Mouse (Mus musculus) layer of hippocampus, adult 9-11 months (tissue): Measurements from ENCODE around the gene Rnf5.

ENCODE experiments used
- DNase-seq: peaks from one replicate; pipeline ENCODE4 v3.0.0; 2022

The Rnf5 gene

GRCm38 (mm10) chr17:34631647-34632046, 28.2 kb upstream of the Rnf5 start:
- no peak for DNase-seq

GRCm38 (mm10) chr17:34630761-34631301, 27.3 kb upstream of the Rnf5 start:
- no peak for DNase-seq

GRCm38 (mm10) chr17:34629796-34630603, 26.5 kb upstream of the Rnf5 start:
- no peak for DNase-seq

GRCm38 (mm10) chr17:34629221-34629751, 25.8 kb upstream of the Rnf5 start, which contains the start of gene Prrt1:
TSS of gene Prrt1 (plus strand) at chr17:34629533.
- peak; percentile 87 for DNase-seq

GRCm38 (mm10) chr17:34628644-34628967, 25.1 kb upstream of the Rnf5 start:
- DNase-seq = no peak

- DNase-seq = no peak
Measured at GRCm38 (mm10) chr17:34627943-34628643, 24.6 kb upstream of the Rnf5 start, which contains the start of gene Ppt2. TSS of gene Ppt2 (minus strand) at chr17:34628510.

- DNase-seq = peak; percentile 92
Measured at GRCm38 (mm10) chr17:34627093-34627942, 23.8 kb upstream of the Rnf5 start.

GRCm38 (mm10) chr17:34626773-34627092, 23.2 kb upstream of the Rnf5 start:
- peak; percentile 56 for DNase-seq

GRCm38 (mm10) chr17:34626062-34626772, 22.7 kb upstream of the Rnf5 start:
- no peak for DNase-seq

- DNase-seq = no peak
Measured at GRCm38 (mm10) chr17:34624981-34625380, 21.5 kb upstream of the Rnf5 start.

- no peak for DNase-seq
Measured at GRCm38 (mm10) chr17:34623161-34623560, 19.7 kb upstream of the Rnf5 start.

GRCm38 (mm10) chr17:34621006-34621405, 17.5 kb upstream of the Rnf5 start:
- no peak for DNase-seq

GRCm38 (mm10) chr17:34618999-34619398, 15.5 kb upstream of the Rnf5 start:
- DNase-seq = no peak

- DNase-seq = no peak
Measured at GRCm38 (mm10) chr17:34615871-34616270, 12.4 kb upstream of the Rnf5 start, which contains the start of gene Egfl8. TSS of gene Egfl8 (minus strand) at chr17:34615971.

- DNase-seq = no peak
Measured at GRCm38 (mm10) chr17:34613830-34614229, 10.3 kb upstream of the Rnf5 start.

- DNase-seq = no peak
Measured at GRCm38 (mm10) chr17:34613054-34613645, 9.7 kb upstream of the Rnf5 start.

GRCm38 (mm10) chr17:34611050-34611449, 7.6 kb upstream of the Rnf5 start:
- no peak for DNase-seq

- no peak for DNase-seq
Measured at GRCm38 (mm10) chr17:34607997-34608396, 4.5 kb upstream of the Rnf5 start.

- DNase-seq = no peak
Measured at GRCm38 (mm10) chr17:34606186-34607039, 2.9 kb upstream of the Rnf5 start.

GRCm38 (mm10) chr17:34605609-34606008, 2.1 kb upstream of the Rnf5 start:
- DNase-seq = peak; percentile 97
